Mouse (Mus musculus) cerebellum, postnatal 25 days (tissue): ENCODE measurements at regions not wholly inside any gene's neighbourhood (a gene's known extent, or its start where the extent isn't known, plus 50 kb on each side); places are given as distances from the start of the nearest gene placed in this dataset.
A peak's percentile ranks its signal among the peaks of the same experiment; 100 is the strongest.

Experiments used
- DNase-seq, 2 experiments: peaks; one replicate each; pipeline ENCODE4 v3.0.0; 2021; ENCODE audit warnings: mixed read lengths in 2 of 2

DNA sequence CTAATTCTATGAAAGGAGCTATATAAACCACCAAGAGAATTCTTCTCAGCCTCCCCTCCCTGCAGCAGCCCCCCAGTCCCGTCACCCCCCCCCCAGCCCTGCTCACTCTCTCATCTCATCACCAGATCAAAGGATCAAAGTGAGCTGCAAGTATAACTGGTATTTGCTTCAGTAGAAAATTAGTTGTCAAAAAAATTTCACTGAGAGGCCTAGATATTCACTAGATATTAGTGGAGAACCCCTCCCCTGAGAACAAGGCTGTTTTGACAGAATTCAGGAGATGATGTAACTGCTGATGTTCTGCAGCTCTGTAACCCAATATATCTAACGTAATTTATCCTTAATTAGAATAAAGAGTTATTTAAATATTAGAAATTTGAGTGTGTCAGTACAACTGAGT is 124.2 kb upstream of the Slitrk2 start:
- DNase-seq, result no peak

- no peak for DNase-seq
Measured at GRCm38 (mm10) chrX:66526842-66527623, 122.1 kb upstream of the Slitrk2 start.

- no peak for DNase-seq
Measured at GRCm38 (mm10) chrX:66528931-66529330, 120.2 kb upstream of the Slitrk2 start.

- no peak for DNase-seq
Measured at GRCm38 (mm10) chrX:66544002-66544520, 105.1 kb upstream of the Slitrk2 start.

GRCm38 (mm10) chrX:66554539-66554938 is 94.6 kb upstream of the Slitrk2 start:
- DNase-seq, result peak; percentile 18 to 60
